Mouse (Mus musculus) kidney, postnatal 0 days (tissue): Measurements from ENCODE around the gene Siglece. TPM values are rescaled to one million over a fixed set of nuclear protein-coding genes. Genes with fewer than 3 reads are reported as not detected.

Experiments
- ATAC-seq: fragments of 200-750 bp; cut with Nextera tagmentation; replicated peaks from 2 replicates; pipeline ENCODE4 v1.8.0; 2017; ENCODE audit warnings: low read depth, moderate number of reproducible peaks, moderate TSS enrichment, moderate library complexity; ENCODE audit not compliant: low FRiP score
- DNase-seq: peaks from one replicate; pipeline ENCODE4 v3.0.0-alpha.2; 2016; ENCODE audit warnings: low spot score
- H3K27ac ChIP-seq: fragments of 300-500 bp; sonication (generic); 2 replicates; pipeline ENCODE4 v1.5.1; 2014; ENCODE audit warnings: mild to moderate bottlenecking
- H3K27me3 ChIP-seq: fragments of 300-500 bp; sonication (generic); 2 replicates; pipeline ENCODE4 v1.6.1; 2014; ENCODE audit warnings: low read length, mixed read lengths; ENCODE audit not compliant: insufficient read depth
- H3K36me3 ChIP-seq: fragments of 300-500 bp; sonication (generic); 2 replicates; pipeline ENCODE4 v1.6.1; 2014; ENCODE audit warnings: low read length, mixed read lengths; ENCODE audit not compliant: insufficient read depth
- H3K4me1 ChIP-seq: fragments of 300-500 bp; sonication (generic); replicated peaks from 2 replicates; pipeline ENCODE4 v1.6.1; 2014; ENCODE audit warnings: antibody characterized with exemption, low read length, mixed read lengths; ENCODE audit not compliant: insufficient read depth
- H3K4me2 ChIP-seq: fragments of 300-500 bp; sonication (generic); 2 replicates; pipeline ENCODE4 v1.6.1; 2014; ENCODE audit warnings: mild to moderate bottlenecking, low read length, moderate library complexity, mixed read lengths
- H3K4me3 ChIP-seq: fragments of 300-500 bp; sonication (generic); replicated peaks from 2 replicates; pipeline ENCODE4 v1.5.1; 2014; ENCODE audit warnings: low read depth, low read length
- H3K9ac ChIP-seq: fragments of 300-500 bp; sonication (generic); 2 replicates; pipeline ENCODE4 v1.6.1; 2014; ENCODE audit warnings: low read depth, low read length
- H3K9me3 ChIP-seq: fragments of 300-500 bp; sonication (generic); replicated peaks from 2 replicates; pipeline ENCODE4 v1.6.1; 2016; ENCODE audit warnings: low read length, inconsistent platforms, mixed read lengths
- CTCF ChIP-seq: IDR thresholded peaks from 2 replicates; pipeline ENCODE4 v1.5.1; 2016; ENCODE audit warnings: antibody characterized with exemption, low read depth, mild to moderate bottlenecking, moderate library complexity
- WGBS: fragments of 180-500 bp; shearing (Covaris S2); extraction: QIAGEN DNeasy Blood & Tissue Kit; methylation state at CpG from one replicate; pipeline ENCODE4 v1.1.7; 2014; 5-methylcytosine and 5-hydroxymethylcytosine counted together
- polyA plus RNA-seq: library from polyadenylated mRNA; unstranded; fragments of >200 nt; fragmentation: Nextera tagmentation; extraction: Ambion mirVana; gene quantifications from 2 replicates; pipeline ENCODE4 v1.2.1, GENCODE M21; 2015

The Siglece gene
- polyA plus RNA-seq, 1 experiment from 2014 or later: 0.68 TPM

DNA sequence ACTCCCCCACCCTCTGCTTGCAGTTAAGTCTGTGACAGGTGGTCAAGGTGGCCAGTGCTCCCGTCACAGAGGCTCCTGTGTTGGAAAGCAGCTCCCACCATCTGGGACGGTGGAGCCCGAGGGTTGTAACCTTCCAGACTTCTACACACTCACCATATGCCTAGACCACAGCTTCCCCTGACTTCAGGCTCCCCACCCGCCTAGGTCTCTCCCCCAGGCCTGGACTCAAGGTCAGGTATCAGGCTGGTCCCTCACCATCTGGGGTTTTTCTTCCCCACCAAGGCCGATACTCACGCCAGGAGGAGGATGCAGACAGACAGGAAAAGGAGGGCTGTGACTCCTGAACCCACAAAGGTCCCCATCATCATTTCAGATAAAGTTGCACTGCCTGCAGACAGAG, 3.7 kb downstream of the Siglece start:
- Histone ChIP-seq H3K36me3 (no peaks in the 10 kb centered on the region), H3K4me2 (no peak overlapping the region), H3K27ac (no peak overlapping the region), H3K4me1 (no peaks in the 10 kb centered on the region), H3K9me3 (no peaks in the 10 kb centered on the region), H3K4me3 (no peak overlapping the region), H3K27me3 (no peaks in the 10 kb centered on the region), H3K9ac (no peak overlapping the region)
- ATAC-seq: no peak
- no peak for DNase-seq
- WGBS: 32% methylated on average over 6 of the region's 6 CpGs
- TF ChIP-seq CTCF: no peak

DNA sequence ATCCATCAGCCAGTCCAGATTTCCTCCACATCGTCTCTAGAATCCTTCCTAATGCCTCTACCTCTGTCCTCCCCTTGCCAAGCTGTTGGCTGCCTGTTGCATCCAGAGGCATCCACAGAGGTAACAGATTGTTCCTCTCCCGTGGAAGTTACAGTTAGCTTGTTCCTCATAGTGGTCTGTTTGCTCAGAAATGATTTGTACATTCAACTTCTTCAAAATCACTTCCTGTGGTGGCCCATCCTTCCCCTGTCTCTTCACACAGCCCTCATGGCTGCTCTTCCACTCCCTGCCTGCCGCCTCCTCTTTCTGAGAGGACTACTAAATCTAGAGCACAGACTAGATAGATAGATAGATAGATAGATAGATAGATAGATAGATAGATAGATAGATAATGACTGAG, 5.4 kb downstream of the Siglece start:
- Histone ChIP-seq H3K4me2 (no peak overlapping the region), H3K9me3 (no peaks in the 10 kb centered on the region), H3K27ac (no peak overlapping the region), H3K4me1 (no peaks in the 10 kb centered on the region), H3K4me3 (no peak overlapping the region), H3K9ac (no peak overlapping the region), H3K36me3 (no peaks in the 10 kb centered on the region), H3K27me3 (no peaks in the 10 kb centered on the region)
- WGBS: 81% methylated on average over 3 of the region's 3 CpGs
- ATAC-seq (no peak), DNase-seq (no peak)
- TF ChIP-seq CTCF: no peak

DNA sequence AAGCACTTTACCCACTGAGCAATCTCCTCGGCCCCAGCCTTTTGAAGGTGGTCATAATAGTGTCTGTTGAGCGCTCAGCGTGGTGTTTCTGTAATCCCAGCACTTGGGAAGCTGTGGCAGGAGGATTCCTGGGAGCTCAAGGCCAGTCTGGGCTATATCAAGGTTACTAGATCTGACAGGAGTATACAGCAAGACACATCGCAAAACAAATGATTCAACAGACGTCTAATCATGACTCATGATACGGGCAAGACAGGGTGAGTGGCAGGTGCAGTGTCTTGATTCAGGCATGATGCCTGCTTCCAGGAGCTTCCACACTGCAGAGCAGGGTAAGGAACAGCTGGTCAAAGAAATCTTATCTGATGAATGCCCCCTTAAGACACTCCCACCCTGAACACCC, 7.3 kb downstream of the Siglece start:
- no peak overlapping the region for H3K27ac ChIP-seq
- 85% methylated on average over 6 of the region's 6 CpGs for WGBS
- no peaks in the 10 kb centered on the region for H3K4me1 ChIP-seq
- H3K4me3 ChIP-seq: no peak overlapping the region
- no peak for TF ChIP-seq CTCF
- no peak for DNase-seq
- no peak overlapping the region for H3K4me2 ChIP-seq
- ATAC-seq: no peak
- H3K9ac ChIP-seq: no peak overlapping the region
- no peaks in the 10 kb centered on the region for H3K9me3 ChIP-seq
- no peaks in the 10 kb centered on the region for H3K36me3 ChIP-seq
- H3K27me3 ChIP-seq: no peaks in the 10 kb centered on the region

DNA sequence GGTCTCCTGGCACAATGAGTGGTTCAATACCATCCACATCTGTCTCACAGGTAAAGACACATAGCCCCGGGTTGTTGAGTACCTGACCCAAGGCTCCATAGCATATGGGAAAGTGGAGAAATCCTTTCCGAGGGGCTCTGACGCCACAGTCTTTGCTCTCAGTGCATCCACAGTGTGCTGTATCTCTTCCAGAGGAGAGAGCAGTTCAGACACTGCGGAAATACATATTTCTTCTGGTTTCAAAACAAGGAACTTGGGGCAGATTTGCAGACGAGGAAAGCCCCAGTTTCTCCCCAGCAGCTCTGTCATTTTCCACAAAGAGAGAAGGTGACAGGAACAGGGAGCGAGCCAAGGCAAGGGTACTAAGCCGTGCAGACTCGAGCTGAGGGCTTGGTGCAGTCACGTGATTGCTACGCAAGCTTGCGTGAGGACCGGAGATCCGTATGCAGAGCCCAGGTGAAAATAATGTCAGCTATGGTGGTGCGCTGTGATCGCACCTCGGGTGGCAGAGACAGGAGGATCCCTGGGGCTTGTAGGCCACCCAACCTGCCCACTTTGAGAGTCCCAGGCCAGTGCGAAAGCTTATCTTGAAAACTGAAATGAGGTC, 16.8 kb downstream of the Siglece start:
- Histone ChIP-seq H3K36me3 (no peaks in the 10 kb centered on the region), H3K9me3 (no peaks in the 10 kb centered on the region), H3K4me2 (no peak overlapping the region), H3K27ac (no peak overlapping the region), H3K9ac (no peak overlapping the region), H3K27me3 (no peaks in the 10 kb centered on the region), H3K4me3 (no peak overlapping the region), H3K4me1 (no peaks in the 10 kb centered on the region)
- WGBS: 83% methylated on average over 17 of the region's 17 CpGs
- TF ChIP-seq CTCF: no peak
- ATAC-seq (no peak), DNase-seq (no peak)

DNA sequence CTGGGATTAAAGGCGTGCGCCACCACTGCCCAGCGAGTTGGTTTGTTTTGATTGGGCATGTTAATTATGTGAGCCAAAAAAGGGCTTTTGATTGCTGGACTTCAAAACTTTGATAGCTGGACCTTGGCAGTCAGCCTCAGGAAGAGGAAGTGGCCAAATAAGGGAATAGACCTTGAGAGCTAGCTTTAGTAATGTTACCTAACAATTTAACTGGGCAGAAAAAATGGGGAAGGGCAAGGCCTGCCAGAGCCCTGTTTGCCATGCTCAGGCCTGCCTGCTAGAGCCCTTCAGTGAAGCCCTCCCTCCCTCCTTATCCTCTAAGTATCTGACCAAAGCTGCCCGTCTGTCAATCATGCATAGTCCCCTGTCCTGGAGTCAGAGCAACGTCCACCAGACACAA, 17.4 kb downstream of the Siglece start:
- no peak overlapping the region for H3K4me2 ChIP-seq
- WGBS: 80% methylated on average over 5 of the region's 5 CpGs
- no peak for TF ChIP-seq CTCF
- H3K9ac ChIP-seq: no peak overlapping the region
- no peak overlapping the region for H3K27ac ChIP-seq
- no peaks in the 10 kb centered on the region for H3K36me3 ChIP-seq
- ATAC-seq: no peak
- no peaks in the 10 kb centered on the region for H3K4me1 ChIP-seq
- H3K27me3 ChIP-seq: no peaks in the 10 kb centered on the region
- H3K9me3 ChIP-seq: no peaks in the 10 kb centered on the region
- H3K4me3 ChIP-seq: no peak overlapping the region
- no peak for DNase-seq

DNA sequence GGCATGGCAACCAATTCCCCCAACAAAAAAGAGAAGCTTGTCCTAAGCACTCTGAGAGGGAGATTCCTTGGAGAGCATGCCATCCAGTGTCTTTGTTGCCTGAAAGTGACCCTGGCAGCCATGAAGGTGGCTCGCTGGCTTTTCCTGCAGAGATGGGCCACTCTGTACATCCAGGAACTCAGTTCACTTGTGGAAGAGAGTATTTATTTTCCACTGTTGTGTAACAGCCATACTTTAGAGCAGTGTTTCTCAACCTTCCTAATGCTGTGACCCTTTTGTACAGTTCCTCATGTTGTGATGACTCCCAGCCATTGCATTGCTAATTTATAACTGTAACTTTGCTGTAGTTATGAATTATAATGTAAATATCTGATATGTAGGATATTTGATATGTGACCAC, 22.8 kb downstream of the Siglece start:
- no peaks in the 10 kb centered on the region for H3K4me1 ChIP-seq
- no peak overlapping the region for H3K27ac ChIP-seq
- H3K9me3 ChIP-seq: no peaks in the 10 kb centered on the region
- no peak for TF ChIP-seq CTCF
- no peak overlapping the region for H3K9ac ChIP-seq
- no peaks in the 10 kb centered on the region for H3K27me3 ChIP-seq
- no peak for DNase-seq
- H3K36me3 ChIP-seq: no peaks in the 10 kb centered on the region
- no peak overlapping the region for H3K4me3 ChIP-seq
- ATAC-seq: no peak
- 84% methylated on average over 1 of the region's 1 CpGs for WGBS
- no peak overlapping the region for H3K4me2 ChIP-seq

DNA sequence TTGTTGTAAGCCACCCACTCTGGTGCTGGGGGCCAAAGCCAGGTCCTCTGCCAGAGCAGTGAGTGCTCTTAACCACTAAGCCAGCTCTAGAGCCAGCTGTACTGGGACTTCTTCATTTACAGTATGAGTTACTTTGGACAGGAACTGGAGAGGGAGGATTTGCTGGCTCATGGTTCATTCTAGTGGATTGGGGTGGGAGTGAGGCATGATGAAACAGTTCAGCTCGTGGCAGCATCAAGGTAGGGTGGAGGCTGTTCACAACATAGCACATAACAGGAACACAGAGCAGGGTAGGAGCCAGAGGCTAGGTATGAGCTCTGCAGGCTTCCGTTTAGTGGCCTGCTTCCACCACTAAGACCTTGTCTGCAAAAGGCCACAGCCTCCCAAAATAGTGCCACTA, 23.8 kb downstream of the Siglece start:
- WGBS: 64% methylated on average over 2 of the region's 2 CpGs
- H3K36me3 ChIP-seq: no peaks in the 10 kb centered on the region
- no peak for ATAC-seq
- H3K27me3 ChIP-seq: no peaks in the 10 kb centered on the region
- H3K4me3 ChIP-seq: no peak overlapping the region
- no peak for TF ChIP-seq CTCF
- H3K27ac ChIP-seq: no peak overlapping the region
- H3K9me3 ChIP-seq: no peaks in the 10 kb centered on the region
- no peaks in the 10 kb centered on the region for H3K4me1 ChIP-seq
- no peak overlapping the region for H3K9ac ChIP-seq
- H3K4me2 ChIP-seq: no peak overlapping the region
- DNase-seq: no peak
